Mouse (Mus musculus) cerebellum, adult 9-11 months (tissue): ENCODE results near the gene Ifi206.

Experiments
- DNase-seq: peaks from one replicate; pipeline ENCODE4 v3.0.0; 2022

The Ifi206 gene

DNA sequence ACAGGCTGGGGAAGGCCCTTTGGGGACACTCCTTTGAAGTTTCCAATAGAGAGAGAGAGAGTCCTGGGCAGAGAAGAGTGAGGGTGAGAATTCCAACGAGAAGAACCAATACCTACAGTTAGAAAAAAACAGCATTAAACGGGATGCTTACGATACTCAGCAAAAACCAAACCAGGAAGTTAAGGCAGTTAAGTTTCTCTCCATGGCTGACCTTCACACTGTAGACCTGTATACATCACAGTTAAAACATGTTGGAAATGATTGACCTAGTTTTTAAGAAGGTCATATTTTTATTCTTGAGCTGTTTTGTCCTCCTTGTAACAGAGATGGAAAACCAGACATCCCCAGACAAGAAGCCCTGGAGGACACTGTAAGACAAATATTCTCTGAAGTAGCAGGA, 72.3 kb downstream of the Ifi206 start:
- DNase-seq: no peak
